Mouse (Mus musculus): ENCODE data around the gene Arhgap35.

Arhgap35 gene

GRCm38 (mm10) chr7:16463214-16463613 is 151.6 kb downstream of the Arhgap35 start:
- DNase-seq, result peak; percentile 53 to 63

GRCm38 (mm10) chr7:16461705-16462104 is 153.1 kb downstream of the Arhgap35 start:
- DNase-seq, result no peak

- no peak for DNase-seq
Observed at GRCm38 (mm10) chr7:16461151-16461550, 153.6 kb downstream of the Arhgap35 start.

GRCm38 (mm10) chr7:16460566-16460965 is 154.2 kb downstream of the Arhgap35 start:
- DNase-seq, result no peak

- no peak for DNase-seq
Observed at GRCm38 (mm10) chr7:16456289-16456688, 158.5 kb downstream of the Arhgap35 start.

- DNase-seq, result no peak
Observed at GRCm38 (mm10) chr7:16455016-16455415, 159.8 kb downstream of the Arhgap35 start.

- peak; percentile 25 to 39 for DNase-seq
Observed at GRCm38 (mm10) chr7:16453118-16453711, 161.6 kb downstream of the Arhgap35 start.

GRCm38 (mm10) chr7:16452587-16453073 is 162.2 kb downstream of the Arhgap35 start, which contains the start of gene Tmem160:
Tmem160 (plus strand) TSS chr7:16452779.
- DNase-seq, result peak; percentile 87 to 91

GRCm38 (mm10) chr7:16451656-16452055 is 163.1 kb downstream of the Arhgap35 start:
- DNase-seq, result no peak

All from thymus, adult 18-20 months (tissue).